Mouse (Mus musculus): ENCODE data around the gene Gm5155.

The Gm5155 gene

DNA sequence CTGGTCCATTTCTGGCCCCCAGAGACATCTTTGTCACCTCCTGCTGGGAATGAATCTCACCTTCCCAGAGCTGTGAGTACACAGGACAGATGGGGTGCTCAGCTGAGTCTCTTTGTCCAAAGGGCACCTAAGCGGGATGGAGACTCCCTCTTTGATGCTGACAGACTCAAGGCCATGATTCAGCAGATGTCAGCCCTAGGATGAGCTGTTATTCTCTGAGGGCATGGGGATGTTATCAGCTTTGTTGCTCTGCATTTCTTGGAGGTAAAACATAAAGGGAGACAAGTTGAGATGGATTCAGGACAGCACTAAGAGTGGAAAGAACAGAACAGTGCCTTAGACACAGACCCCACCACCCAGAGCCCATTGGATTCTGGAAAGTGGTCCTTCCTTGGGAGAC, at the start of gene Gm5155:
Gm5155 (plus strand) TSS at position 301 of the 400 bp plus-strand sequence.
- no peak for DNase-seq

GRCm38 (mm10) chr7:17870776-17871175, 791 bp upstream of the Gm5155 start:
- no peak for DNase-seq

- DNase-seq, result peak; percentile 54
Observed at GRCm38 (mm10) chr7:17895341-17895740, 23.8 kb downstream of the Gm5155 start.

DNA sequence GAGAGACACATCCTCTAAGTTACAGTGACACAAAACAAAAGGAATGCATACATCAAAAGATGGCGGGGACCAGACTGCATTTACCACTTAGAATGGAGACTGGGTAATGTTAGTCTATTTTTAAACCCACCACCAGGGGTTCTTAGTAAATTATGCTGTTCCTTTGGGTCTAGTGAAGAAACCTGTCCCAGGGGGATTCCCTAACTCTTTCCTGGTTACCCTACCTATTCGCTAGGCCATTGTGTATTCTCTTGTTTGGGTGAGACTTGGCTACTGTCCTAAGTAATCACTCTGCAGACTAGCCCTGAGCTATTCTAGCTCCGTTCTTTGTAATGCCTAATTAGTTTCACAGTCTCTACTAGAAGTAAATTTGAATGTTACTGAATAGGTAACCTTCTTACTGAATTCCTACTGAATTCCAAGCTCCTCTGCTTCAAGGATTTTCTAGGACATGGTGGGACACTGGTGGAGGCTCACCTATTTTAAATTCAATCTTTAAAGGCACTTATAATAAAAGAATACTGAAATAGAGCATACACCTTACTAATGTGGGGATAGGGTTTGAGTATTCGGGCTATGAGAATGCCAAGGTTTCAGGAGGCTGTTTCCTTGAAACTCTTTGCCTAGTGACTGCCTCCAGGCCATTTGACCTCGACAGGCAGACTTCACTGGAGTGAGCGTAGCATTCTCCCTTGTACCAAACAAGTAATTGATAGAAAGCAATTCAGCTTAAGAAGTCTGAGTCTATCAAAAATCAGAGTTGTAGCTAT, 31.8 kb downstream of the Gm5155 start:
- no peak for DNase-seq
